Mouse (Mus musculus) stomach, postnatal 0 days (tissue): ENCODE measurements around the gene Eci2. TPM values are rescaled to one million over a fixed set of nuclear protein-coding genes. Genes with fewer than 3 reads are reported as not detected.
"Not testable (repeated sequence)": the region's sequence is repeated elsewhere in the genome, so short reads cannot be mapped to it uniquely, and the experiment has no call there.

ENCODE experiments used
- ATAC-seq: fragments of 200-750 bp; cut with Nextera tagmentation; 2 replicates; pipeline ENCODE4 v1.8.0; 2017; ENCODE audit not compliant: low FRiP score, low TSS enrichment
- DNase-seq: peaks from one replicate; pipeline ENCODE4 v3.0.0-alpha.2; 2016; ENCODE audit warnings: low spot score
- H3K27ac ChIP-seq: fragments of 300-500 bp; sonication (generic); replicated peaks from 2 replicates; pipeline ENCODE4 v1.5.1; 2014; ENCODE audit warnings: mild to moderate bottlenecking, control low read depth
- H3K27me3 ChIP-seq: fragments of 300-500 bp; sonication (generic); 2 replicates; pipeline ENCODE4 v1.6.1; 2014; ENCODE audit warnings: low read length; ENCODE audit not compliant: control insufficient read depth, insufficient read depth
- H3K36me3 ChIP-seq: fragments of 300-500 bp; sonication (generic); 2 replicates; pipeline ENCODE4 v1.6.1; 2014; ENCODE audit warnings: low read length, mixed read lengths; ENCODE audit not compliant: control insufficient read depth, insufficient read depth
- H3K4me1 ChIP-seq: fragments of 300-500 bp; sonication (generic); replicated peaks from 2 replicates; pipeline ENCODE4 v1.6.1; 2014; ENCODE audit warnings: antibody characterized with exemption; ENCODE audit not compliant: control insufficient read depth, insufficient read depth
- H3K4me2 ChIP-seq: fragments of 300-500 bp; sonication (generic); replicated peaks from 2 replicates; pipeline ENCODE4 v1.6.1; 2014; ENCODE audit warnings: low read depth, mild to moderate bottlenecking, control low read depth, moderate library complexity
- H3K4me3 ChIP-seq: fragments of 300-500 bp; sonication (generic); 2 replicates; pipeline ENCODE4 v1.5.1; 2014; ENCODE audit warnings: low read depth, low read length, control low read depth
- H3K9ac ChIP-seq: fragments of 300-500 bp; sonication (generic); 2 replicates; pipeline ENCODE4 v1.6.1; 2014; ENCODE audit warnings: mild to moderate bottlenecking, low read length, control low read depth, mixed read lengths
- H3K9me3 ChIP-seq: fragments of 300-500 bp; sonication (generic); 2 replicates; pipeline ENCODE4 v1.6.1; 2016; ENCODE audit warnings: low read length; ENCODE audit not compliant: control insufficient read depth
- CTCF ChIP-seq: IDR thresholded peaks from 2 replicates; pipeline ENCODE4 v1.5.1; 2016; ENCODE audit warnings: antibody characterized with exemption, low read depth, mild to moderate bottlenecking, moderate library complexity
- EP300 ChIP-seq: optimal IDR thresholded peaks from 2 replicates; pipeline ENCODE3; 2016; ENCODE audit warnings: antibody characterized with exemption
- WGBS: fragments of 180-500 bp; shearing (Covaris S2); extraction: QIAGEN DNeasy Blood & Tissue Kit; methylation state at CpG from one replicate; pipeline ENCODE4 v1.1.7; 2014; 5-methylcytosine and 5-hydroxymethylcytosine counted together
- polyA plus RNA-seq: library from polyadenylated mRNA; unstranded; fragments of >200 nt; fragmentation: Nextera tagmentation; extraction: Ambion mirVana; gene quantifications from 2 replicates; pipeline ENCODE4 v1.2.1, GENCODE M21; 2015

Eci2 gene
- polyA plus RNA-seq, 1 experiment from 2014 or later: 163 TPM

DNA sequence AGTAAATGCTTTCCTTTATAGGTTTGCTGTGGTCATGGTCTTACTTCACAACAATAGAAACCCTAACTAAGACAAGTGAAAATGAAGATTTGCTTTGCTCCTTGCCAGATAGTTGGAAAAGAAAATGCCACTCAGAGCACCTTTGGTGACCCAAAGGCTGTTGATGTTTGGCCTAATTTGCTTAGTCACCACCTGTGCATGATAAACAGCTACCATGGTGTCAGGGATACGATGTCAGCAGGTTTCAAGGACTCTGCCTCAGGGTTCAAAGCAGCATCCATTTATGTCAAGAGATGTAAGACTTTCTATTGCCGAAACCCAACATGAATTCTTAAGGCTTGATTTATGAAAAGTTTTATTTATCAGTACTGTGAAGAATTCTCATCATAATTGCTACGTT lies 49.5 kb downstream of the Eci2 start:
- DNase-seq: no peak
- no peak for ATAC-seq
- no peak overlapping the region for H3K4me3 ChIP-seq
- no peaks in the 10 kb centered on the region for H3K4me1 ChIP-seq
- no peaks in the 10 kb centered on the region for H3K9me3 ChIP-seq
- no peak overlapping the region for H3K9ac ChIP-seq
- 88% methylated on average over 3 of the region's 3 CpGs for WGBS
- no peak overlapping the region for H3K27ac ChIP-seq
- H3K36me3 ChIP-seq: peaks cover 34% of the 10 kb centered on the region
- TF ChIP-seq CTCF (no peak), EP300 (no peak)
- H3K4me2 ChIP-seq: no peak overlapping the region
- H3K27me3 ChIP-seq: no peaks in the 10 kb centered on the region

DNA sequence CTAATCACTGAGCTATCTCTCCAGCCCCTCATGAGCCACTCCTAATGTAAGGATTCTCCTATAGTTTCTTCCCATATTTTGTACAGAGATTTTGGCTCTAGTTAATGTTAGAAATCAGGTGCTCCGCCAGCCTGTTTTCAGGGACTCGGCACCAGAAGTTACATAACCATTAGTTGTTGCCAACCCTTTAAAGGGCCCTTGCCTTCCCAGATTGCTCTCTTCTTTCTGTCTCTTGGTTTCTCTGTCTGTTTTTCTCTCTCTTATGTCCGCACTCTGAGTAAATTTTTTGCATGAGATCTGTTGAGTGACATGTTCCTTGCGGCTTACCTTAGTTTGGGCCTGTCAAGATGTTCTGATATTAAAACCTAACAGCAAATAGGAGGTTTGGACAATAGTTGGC lies 50.8 kb downstream of the Eci2 start:
- DNase-seq (no peak), ATAC-seq (no peak)
- TF ChIP-seq CTCF: no peak
- TF ChIP-seq EP300: no peak
- H3K4me1 ChIP-seq: no peaks in the 10 kb centered on the region
- H3K27me3 ChIP-seq: no peaks in the 10 kb centered on the region
- H3K9me3 ChIP-seq: no peaks in the 10 kb centered on the region
- H3K27ac ChIP-seq: no peak overlapping the region
- H3K4me2 ChIP-seq: no peak overlapping the region
- H3K36me3 ChIP-seq: peaks cover 34% of the 10 kb centered on the region
- H3K9ac ChIP-seq: no peak overlapping the region
- H3K4me3 ChIP-seq: no peak overlapping the region
- 91% methylated on average over 4 of the region's 4 CpGs for WGBS

GRCm38 (mm10) chr13:34973770-34974169 lies 53.1 kb downstream of the Eci2 start:
- no peak overlapping the region for H3K4me2 ChIP-seq
- H3K4me3 ChIP-seq: no peak overlapping the region
- no peak overlapping the region for H3K27ac ChIP-seq
- no peak for ATAC-seq
- no peaks in the 10 kb centered on the region for H3K27me3 ChIP-seq
- no peak for DNase-seq
- TF ChIP-seq EP300 (no peak), CTCF (peak; percentile 48)
- H3K9me3 ChIP-seq: no peaks in the 10 kb centered on the region
- H3K36me3 ChIP-seq: peaks cover 12% of the 10 kb centered on the region
- 29% methylated on average over 1 of the region's 1 CpGs for WGBS
- H3K4me1 ChIP-seq: no peaks in the 10 kb centered on the region
- no peak overlapping the region for H3K9ac ChIP-seq

DNA sequence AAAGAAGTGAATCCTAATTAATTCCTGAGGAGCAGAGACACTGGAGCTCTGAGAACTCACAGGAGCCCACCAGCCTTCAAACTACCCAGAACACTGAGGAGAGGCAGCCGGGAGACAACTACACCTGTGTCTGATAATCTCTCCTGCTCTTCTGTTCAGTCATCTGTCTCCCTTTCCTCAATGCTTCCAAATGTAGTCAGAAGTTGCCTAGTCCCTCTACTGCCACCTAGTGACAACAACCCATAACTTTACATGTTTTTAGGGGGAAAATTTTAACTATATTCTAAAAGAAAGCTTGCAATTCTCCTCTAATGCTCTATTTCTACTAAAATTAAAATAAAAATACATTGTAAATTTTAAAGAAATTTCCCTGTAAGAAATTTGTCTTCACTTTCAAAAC lies 53.7 kb downstream of the Eci2 start:
- TF ChIP-seq CTCF (peak; percentile 73), EP300 (no peak)
- Histone ChIP-seq H3K4me3 (no peak overlapping the region), H3K9ac (no peak overlapping the region), H3K4me1 (no peaks in the 10 kb centered on the region), H3K4me2 (no peak overlapping the region), H3K27me3 (no peaks in the 10 kb centered on the region), H3K27ac (no peak overlapping the region), H3K36me3 (peaks cover 11% of the 10 kb centered on the region), H3K9me3 (no peaks in the 10 kb centered on the region)
- no peak for DNase-seq
- 32% methylated on average over 1 of the region's 1 CpGs for WGBS
- no peak for ATAC-seq

DNA sequence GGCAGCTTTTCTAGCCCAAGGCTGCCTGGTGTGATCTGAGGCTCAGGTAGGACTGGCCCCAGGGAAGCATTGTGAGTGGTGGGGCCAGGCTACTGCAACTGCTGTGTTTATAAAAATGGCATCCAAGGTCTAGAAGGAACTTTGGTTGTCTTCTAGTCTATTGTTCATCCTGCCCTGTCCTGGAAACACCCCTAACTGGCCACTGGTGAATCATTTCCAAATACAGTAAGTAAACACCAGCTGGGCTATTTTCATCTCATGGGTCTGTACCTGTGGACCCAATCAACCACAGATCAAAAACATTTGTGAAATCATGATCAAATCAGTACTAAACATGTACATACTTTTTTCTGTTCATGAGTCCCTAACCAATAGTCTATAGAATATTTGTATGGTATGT lies 54.4 kb downstream of the Eci2 start:
- H3K4me3 ChIP-seq, H3K36me3 ChIP-seq, H3K4me2 ChIP-seq, ATAC-seq, H3K9ac ChIP-seq, H3K4me1 ChIP-seq, DNase-seq, H3K27me3 ChIP-seq, H3K27ac ChIP-seq, H3K9me3 ChIP-seq: not testable (repeated sequence)

- H3K9ac ChIP-seq, H3K27ac ChIP-seq, H3K36me3 ChIP-seq, DNase-seq, H3K4me2 ChIP-seq, H3K9me3 ChIP-seq, H3K4me3 ChIP-seq, ATAC-seq, H3K27me3 ChIP-seq, H3K4me1 ChIP-seq: not testable (repeated sequence)
- WGBS: 76% methylated on average over 9 of the region's 9 CpGs
These were observed 61.2 kb downstream of the Eci2 start for GRCm38 (mm10) chr13:34965647-34966046.

DNA sequence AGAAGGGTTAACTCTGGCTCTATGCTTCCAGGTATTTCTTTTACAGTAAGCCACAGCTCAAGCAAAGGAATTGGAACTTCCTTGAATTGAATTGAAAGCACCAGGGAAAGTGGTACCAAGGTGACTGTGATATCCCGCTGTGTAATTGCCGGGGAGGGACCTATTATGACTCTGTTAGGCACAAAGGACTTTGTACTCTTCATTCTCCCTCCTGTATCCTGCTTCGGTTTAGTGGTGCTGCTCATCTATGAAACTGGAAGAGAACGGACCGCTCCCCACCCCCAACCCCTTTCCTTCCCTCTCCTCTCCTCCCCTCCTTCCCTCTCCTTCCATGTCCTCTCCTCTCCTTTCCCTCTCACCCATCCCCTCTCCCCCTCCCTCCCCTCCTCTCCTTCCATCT lies 62.0 kb downstream of the Eci2 start:
- no peaks in the 10 kb centered on the region for H3K36me3 ChIP-seq
- H3K27me3 ChIP-seq: no peaks in the 10 kb centered on the region
- no peak for TF ChIP-seq CTCF
- no peak for TF ChIP-seq EP300
- 0 out of 2 replicates have a peak, but pooled peaks cover 2% of the 10 kb centered on the region for H3K4me1 ChIP-seq
- H3K4me3 ChIP-seq: peak overlapping the region; percentile 44; the same call in 1 of the 2 replicates
- WGBS: 30% methylated on average over 5 of the region's 5 CpGs
- no peak overlapping the region for H3K9ac ChIP-seq
- H3K9me3 ChIP-seq: no peaks in the 10 kb centered on the region
- DNase-seq (no peak), ATAC-seq (no peak)
- peak overlapping the region; percentile 74 for H3K4me2 ChIP-seq
- no peak overlapping the region for H3K27ac ChIP-seq
